Mouse (Mus musculus) neural tube, embryonic 13.5 days (tissue): Measurements from ENCODE around the gene Myo10. TPM values are rescaled to one million over a fixed set of nuclear protein-coding genes. Genes with fewer than 3 reads are reported as not detected.

Experiments used
- ATAC-seq: fragments of 200-750 bp; cut with Nextera tagmentation; 2 replicates; pipeline ENCODE4 v1.8.0; 2017; ENCODE audit warnings: low read depth, mild to moderate bottlenecking, moderate TSS enrichment, moderate library complexity
- H3K27ac ChIP-seq: fragments of 300-500 bp; sonication (generic); replicated peaks from 2 replicates; pipeline ENCODE4 v1.5.1; 2015; ENCODE audit warnings: moderate library complexity, mild to moderate bottlenecking, inconsistent platforms
- H3K27me3 ChIP-seq: fragments of 300-500 bp; sonication (generic); 2 replicates; pipeline ENCODE4 v1.6.1; 2015; ENCODE audit warnings: mild to moderate bottlenecking, inconsistent platforms
- H3K36me3 ChIP-seq: fragments of 300-500 bp; sonication (generic); 2 replicates; pipeline ENCODE4 v1.6.1; 2015; ENCODE audit warnings: mild to moderate bottlenecking, inconsistent platforms
- H3K4me1 ChIP-seq: fragments of 300-500 bp; sonication (generic); replicated peaks from 2 replicates; pipeline ENCODE4 v1.6.1; 2015; ENCODE audit warnings: inconsistent platforms
- H3K4me2 ChIP-seq: fragments of 300-500 bp; sonication (generic); 2 replicates; pipeline ENCODE4 v1.6.1; 2015; ENCODE audit warnings: inconsistent platforms, mild to moderate bottlenecking, moderate library complexity
- H3K4me3 ChIP-seq: fragments of 300-500 bp; sonication (generic); 2 replicates; pipeline ENCODE4 v1.5.1; 2015; ENCODE audit warnings: mild to moderate bottlenecking, inconsistent platforms
- H3K9ac ChIP-seq: fragments of 300-500 bp; sonication (generic); 2 replicates; pipeline ENCODE4 v1.6.1; 2015; ENCODE audit warnings: moderate library complexity, mild to moderate bottlenecking, inconsistent platforms
- H3K9me3 ChIP-seq: fragments of 300-500 bp; sonication (generic); 2 replicates; pipeline ENCODE4 v1.6.1; 2016; ENCODE audit warnings: inconsistent platforms
- WGBS: fragments of 180-500 bp; shearing (Covaris S2); methylation state at CpG from one replicate; pipeline ENCODE4 v1.1.7; 2015; 5-methylcytosine and 5-hydroxymethylcytosine counted together
- polyA plus RNA-seq: library from polyadenylated mRNA; unstranded; fragments of >200 nt; fragmentation: Nextera tagmentation; extraction: Ambion mirVana; gene quantifications from 2 replicates; pipeline ENCODE4 v1.2.1, GENCODE M21; 2015

Gene Myo10
- polyA plus RNA-seq, 1 experiment from 2014 or later, result 23.7 TPM

DNA sequence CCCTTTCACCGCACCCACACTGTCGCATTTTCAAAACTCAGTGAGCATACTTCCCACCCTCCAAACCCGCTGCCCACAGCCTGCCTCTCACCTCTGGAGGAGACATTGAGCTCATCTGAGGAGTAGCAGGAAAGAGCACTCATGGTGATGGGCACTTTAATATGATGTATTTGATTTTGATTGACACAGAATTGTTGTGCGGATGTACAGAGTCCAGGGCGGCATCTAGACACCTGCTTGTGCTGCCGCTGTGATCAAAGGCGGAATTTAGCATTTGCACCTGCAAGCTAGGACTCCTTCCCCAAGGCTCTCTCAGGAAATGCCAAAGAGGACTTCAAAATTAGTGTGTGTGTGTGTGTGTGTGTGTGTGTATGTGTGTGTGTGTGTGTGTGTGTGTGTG is 31.4 kb upstream of the Myo10 start:
- no peak for ATAC-seq
- H3K27me3 ChIP-seq, result peaks cover 6% of the 10 kb centered on the region; the same call in 1 of the 2 replicates
- H3K9me3 ChIP-seq, result no peaks in the 10 kb centered on the region
- no peaks in the 10 kb centered on the region; the same call in 1 of the 2 replicates for H3K4me1 ChIP-seq
- H3K36me3 ChIP-seq, result no peaks in the 10 kb centered on the region
- no peak overlapping the region for H3K9ac ChIP-seq
- WGBS, result 90% methylated on average over 7 of the region's 7 CpGs
- no peak overlapping the region for H3K4me2 ChIP-seq
- H3K4me3 ChIP-seq, result no peak overlapping the region
- no peak overlapping the region for H3K27ac ChIP-seq

DNA sequence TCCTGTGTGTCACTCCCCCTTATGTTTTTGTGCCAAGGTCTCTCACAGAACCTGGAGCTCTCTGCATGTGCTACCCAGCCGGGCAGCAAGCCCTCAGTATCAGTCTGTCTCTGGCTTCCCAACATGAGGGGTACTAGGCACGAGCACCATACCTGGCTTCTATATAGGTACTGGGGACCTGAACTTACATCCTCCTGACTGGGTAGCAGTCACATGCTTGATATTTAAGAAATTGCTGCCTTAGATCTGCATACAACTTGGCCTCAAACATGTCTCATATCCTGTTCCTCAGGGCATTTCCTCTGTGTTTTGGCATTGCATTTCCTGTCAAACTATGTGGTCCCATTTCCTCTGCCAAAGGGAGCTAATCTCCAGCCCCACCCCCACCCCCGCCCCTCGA is 30.4 kb upstream of the Myo10 start:
- H3K9me3 ChIP-seq, result no peaks in the 10 kb centered on the region
- no peaks in the 10 kb centered on the region for H3K4me1 ChIP-seq
- no peak overlapping the region for H3K4me3 ChIP-seq
- H3K36me3 ChIP-seq, result no peaks in the 10 kb centered on the region
- 85% methylated on average over 4 of the region's 4 CpGs for WGBS
- H3K27ac ChIP-seq, result no peak overlapping the region
- no peak overlapping the region for H3K4me2 ChIP-seq
- peaks cover 6% of the 10 kb centered on the region; the same call in 1 of the 2 replicates for H3K27me3 ChIP-seq
- no peak overlapping the region for H3K9ac ChIP-seq
- no peak for ATAC-seq

DNA sequence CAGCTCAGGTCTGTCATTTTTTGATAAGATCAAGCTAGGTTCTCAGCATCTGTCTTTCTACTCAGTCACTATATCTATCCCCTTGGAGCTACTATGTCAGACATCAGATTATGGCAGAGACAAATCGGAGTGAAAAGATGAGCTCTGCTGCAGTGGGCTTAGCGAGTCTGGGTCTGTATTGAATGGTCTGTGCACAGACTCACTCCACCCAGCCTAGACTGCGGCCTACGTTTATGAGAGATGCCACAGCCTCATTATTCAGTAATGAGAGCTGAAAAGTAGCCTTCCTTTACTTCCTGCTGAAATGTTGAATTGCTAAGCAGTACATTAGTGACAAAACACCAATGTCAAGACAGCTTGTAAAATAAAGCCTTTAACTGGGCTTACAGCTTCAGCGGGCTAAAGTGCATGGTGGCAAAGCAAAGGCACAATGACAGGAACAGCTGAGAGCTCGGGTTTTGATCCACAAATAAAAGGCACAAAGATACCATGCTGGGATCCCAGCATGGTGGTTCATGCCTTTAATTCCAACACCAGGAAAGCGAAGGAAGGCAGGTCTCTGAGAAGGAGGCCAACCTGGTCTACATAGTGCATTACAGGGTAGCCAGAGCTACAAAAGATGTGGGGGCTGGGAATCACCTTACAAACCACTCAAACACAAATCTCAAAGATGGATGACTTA is 28.7 kb upstream of the Myo10 start:
- Histone ChIP-seq H3K4me2 (no peak overlapping the region), H3K27ac (no peak overlapping the region), H3K9ac (no peak overlapping the region), H3K9me3 (no peaks in the 10 kb centered on the region), H3K4me1 (no peaks in the 10 kb centered on the region), H3K27me3 (peaks cover 6% of the 10 kb centered on the region; the same call in 1 of the 2 replicates), H3K36me3 (no peaks in the 10 kb centered on the region), H3K4me3 (no peak overlapping the region)
- no peak for ATAC-seq
- WGBS, result 27% methylated on average over 7 of the region's 7 CpGs

DNA sequence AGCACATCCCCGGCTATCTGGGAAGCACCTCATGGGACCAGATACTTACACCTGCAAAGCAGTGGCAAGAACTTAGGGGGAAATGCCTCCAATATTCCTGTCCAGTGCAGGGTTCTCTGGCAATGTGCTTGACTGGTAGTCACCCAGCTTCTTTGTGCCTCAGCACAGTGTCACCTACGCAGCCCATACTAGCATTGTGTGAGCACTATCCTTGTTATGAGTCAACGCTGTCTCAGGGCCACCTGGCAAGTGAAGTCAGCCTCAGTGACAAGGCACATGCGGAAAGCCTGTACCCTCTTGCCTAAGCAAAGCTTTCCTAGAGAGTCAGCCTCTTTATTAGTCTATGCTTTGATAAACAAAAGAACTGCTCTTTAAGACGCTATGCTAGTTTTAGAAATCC is 24.0 kb upstream of the Myo10 start:
- Histone ChIP-seq H3K9me3 (no peaks in the 10 kb centered on the region), H3K4me1 (no peaks in the 10 kb centered on the region), H3K27me3 (peaks cover 6% of the 10 kb centered on the region; the same call in 1 of the 2 replicates), H3K4me3 (no peak overlapping the region), H3K9ac (no peak overlapping the region), H3K36me3 (no peaks in the 10 kb centered on the region), H3K4me2 (no peak overlapping the region), H3K27ac (no peak overlapping the region)
- 91% methylated on average over 5 of the region's 5 CpGs for WGBS
- ATAC-seq, result no peak

DNA sequence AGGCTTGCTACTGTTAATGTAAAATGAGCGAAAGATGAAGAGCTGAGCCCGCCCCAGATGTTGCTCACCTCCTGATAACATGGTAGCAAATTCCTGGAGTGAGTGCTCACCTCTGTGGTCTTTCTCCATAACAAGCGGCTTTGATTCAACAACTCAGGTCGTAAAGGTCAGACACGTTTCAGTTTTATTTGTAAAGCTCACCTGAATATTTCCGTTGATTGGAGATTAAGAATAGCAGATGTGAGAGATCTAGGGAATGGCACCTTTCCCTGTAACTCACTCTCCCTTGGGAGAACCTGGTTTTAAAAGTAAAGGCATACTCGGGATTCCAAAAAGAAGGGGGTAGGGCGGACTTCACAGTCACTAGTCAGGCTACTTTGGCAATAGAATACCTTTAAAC is 20.0 kb upstream of the Myo10 start:
- Histone ChIP-seq H3K4me2 (no peak overlapping the region), H3K9me3 (no peaks in the 10 kb centered on the region), H3K27me3 (no peaks in the 10 kb centered on the region), H3K4me3 (no peak overlapping the region), H3K27ac (no peak overlapping the region), H3K4me1 (0 out of 2 replicates have a peak, but pooled peaks cover 5% of the 10 kb centered on the region), H3K36me3 (no peaks in the 10 kb centered on the region), H3K9ac (no peak overlapping the region)
- no peak for ATAC-seq
- WGBS, result 84% methylated on average over 8 of the region's 8 CpGs

DNA sequence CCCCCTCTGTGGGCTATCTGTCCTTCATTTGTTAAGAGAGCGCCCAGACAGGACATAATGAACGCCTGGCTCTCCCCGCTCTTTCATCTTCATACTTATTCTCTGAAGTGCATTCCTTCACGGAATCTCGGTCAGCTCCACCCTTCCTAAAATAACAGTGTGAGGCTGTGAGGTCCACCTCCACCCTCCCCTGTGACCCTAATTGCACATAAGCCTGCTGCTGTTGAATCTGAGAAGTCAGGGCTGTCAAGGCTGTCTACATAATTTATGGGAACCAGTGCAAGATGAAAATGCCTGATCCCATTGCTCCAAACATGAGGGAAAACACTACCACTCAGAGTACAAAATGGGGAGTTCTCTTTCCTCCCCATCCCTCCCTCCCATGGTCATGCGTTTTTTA is 19.0 kb upstream of the Myo10 start:
- Histone ChIP-seq H3K27me3 (no peaks in the 10 kb centered on the region), H3K4me1 (0 out of 2 replicates have a peak, but pooled peaks cover 5% of the 10 kb centered on the region), H3K4me3 (no peak overlapping the region), H3K27ac (no peak overlapping the region), H3K4me2 (no peak overlapping the region), H3K9me3 (no peaks in the 10 kb centered on the region), H3K9ac (no peak overlapping the region), H3K36me3 (no peaks in the 10 kb centered on the region)
- no peak for ATAC-seq
- WGBS, result 55% methylated on average over 6 of the region's 6 CpGs

DNA sequence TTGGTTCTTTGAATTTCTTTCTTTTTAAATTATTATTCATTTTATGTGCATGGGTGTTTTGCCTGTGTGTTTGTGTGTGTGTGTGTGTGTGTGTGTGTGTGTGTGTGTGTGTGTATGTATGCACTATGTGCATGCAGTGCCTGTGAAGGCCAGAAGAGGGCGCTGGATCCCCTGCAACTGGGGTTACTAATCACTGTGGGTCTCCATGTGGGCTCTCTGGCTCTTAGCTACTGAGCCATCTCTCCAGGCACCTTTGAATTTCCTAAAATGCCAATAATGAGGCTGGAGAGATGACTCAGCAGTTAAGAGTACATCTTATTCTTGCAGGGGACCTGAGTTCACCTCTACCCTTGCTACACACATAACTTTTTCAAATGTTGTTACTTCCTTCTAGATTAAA is 18.1 kb upstream of the Myo10 start:
- WGBS, result 60% methylated on average over 1 of the region's 1 CpGs
- H3K9me3 ChIP-seq, result no peaks in the 10 kb centered on the region
- 0 out of 2 replicates have a peak, but pooled peaks cover 5% of the 10 kb centered on the region for H3K4me1 ChIP-seq
- H3K27ac ChIP-seq, result no peak overlapping the region
- no peak overlapping the region for H3K4me3 ChIP-seq
- no peaks in the 10 kb centered on the region for H3K27me3 ChIP-seq
- ATAC-seq, result no peak
- H3K9ac ChIP-seq, result no peak overlapping the region
- H3K4me2 ChIP-seq, result no peak overlapping the region
- no peaks in the 10 kb centered on the region for H3K36me3 ChIP-seq

DNA sequence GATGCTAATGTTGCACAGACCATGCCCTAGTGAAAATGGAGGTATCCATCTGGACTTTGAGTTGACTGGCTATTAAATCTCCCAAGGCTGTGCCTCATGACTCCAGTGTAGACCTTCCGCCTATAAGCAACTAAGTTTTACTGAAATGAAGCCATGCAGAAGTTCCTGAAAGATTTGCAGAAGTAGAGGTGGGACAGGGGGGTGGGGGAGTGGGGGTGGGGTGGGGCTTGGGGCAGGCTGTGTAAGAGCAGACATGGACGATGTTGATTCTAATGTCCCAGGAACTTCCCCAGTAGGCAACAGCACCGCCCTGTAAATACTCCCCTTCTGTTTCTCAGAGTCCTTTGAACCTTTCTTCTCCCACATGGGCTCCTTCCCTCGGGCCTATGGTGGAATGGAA is 16.9 kb upstream of the Myo10 start:
- Histone ChIP-seq H3K9me3 (no peaks in the 10 kb centered on the region), H3K27me3 (no peaks in the 10 kb centered on the region), H3K4me2 (no peak overlapping the region), H3K9ac (no peak overlapping the region), H3K36me3 (no peaks in the 10 kb centered on the region), H3K4me1 (0 out of 2 replicates have a peak, but pooled peaks cover 5% of the 10 kb centered on the region), H3K4me3 (no peak overlapping the region), H3K27ac (no peak overlapping the region)
- ATAC-seq, result no peak
- WGBS, result 79% methylated on average over 4 of the region's 4 CpGs

DNA sequence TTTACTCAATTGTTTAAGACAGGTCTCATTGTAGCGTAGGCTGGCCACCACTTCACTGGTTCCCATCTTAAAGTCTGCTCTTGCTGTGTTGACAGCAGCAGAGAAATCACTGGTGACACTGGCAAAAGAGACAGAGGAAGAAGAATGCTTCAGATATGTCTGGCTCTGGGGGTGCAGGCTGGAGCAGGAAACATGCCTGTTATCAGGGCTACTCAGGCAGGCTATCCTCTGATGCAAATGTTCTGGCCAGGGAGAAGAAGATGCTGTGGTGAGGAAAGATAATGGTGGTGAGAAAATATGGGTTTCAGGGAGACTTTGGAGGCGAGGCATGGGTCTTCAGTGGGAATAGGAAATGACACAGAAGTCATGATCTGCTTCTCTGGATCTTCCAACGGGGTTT is 13.6 kb upstream of the Myo10 start:
- Histone ChIP-seq H3K27ac (no peak overlapping the region), H3K9ac (no peak overlapping the region), H3K4me1 (0 out of 2 replicates have a peak, but pooled peaks cover 5% of the 10 kb centered on the region), H3K36me3 (no peaks in the 10 kb centered on the region), H3K4me3 (no peak overlapping the region), H3K4me2 (no peak overlapping the region), H3K27me3 (no peaks in the 10 kb centered on the region), H3K9me3 (no peaks in the 10 kb centered on the region)
- WGBS, result 81% methylated on average over 3 of the region's 3 CpGs
- ATAC-seq, result no peak

DNA sequence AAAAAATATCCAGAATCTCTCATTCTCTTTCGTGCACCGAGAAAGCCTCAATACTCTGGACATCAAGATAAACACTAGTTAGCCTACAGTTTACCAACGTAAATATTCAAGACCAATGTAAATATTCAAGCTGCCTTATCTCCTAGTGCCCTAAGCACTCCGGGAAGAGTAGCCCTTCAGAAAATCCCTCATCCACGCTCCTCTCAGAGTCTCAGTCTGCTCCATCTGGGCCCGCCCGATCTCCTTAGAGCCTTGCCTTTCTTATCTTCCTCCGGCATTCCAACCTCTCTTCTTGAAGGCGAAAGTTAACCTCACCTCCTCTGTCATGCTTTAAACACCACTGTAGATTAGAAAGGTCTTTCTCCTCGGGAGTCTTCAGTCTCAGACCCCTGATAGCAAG is 13.1 kb upstream of the Myo10 start:
- no peak overlapping the region for H3K4me3 ChIP-seq
- H3K9me3 ChIP-seq, result no peaks in the 10 kb centered on the region
- no peak for ATAC-seq
- 84% methylated on average over 10 of the region's 10 CpGs for WGBS
- H3K4me1 ChIP-seq, result 0 out of 2 replicates have a peak, but pooled peaks cover 5% of the 10 kb centered on the region
- H3K36me3 ChIP-seq, result no peaks in the 10 kb centered on the region
- H3K9ac ChIP-seq, result no peak overlapping the region
- no peak overlapping the region for H3K27ac ChIP-seq
- H3K27me3 ChIP-seq, result no peaks in the 10 kb centered on the region
- H3K4me2 ChIP-seq, result no peak overlapping the region

DNA sequence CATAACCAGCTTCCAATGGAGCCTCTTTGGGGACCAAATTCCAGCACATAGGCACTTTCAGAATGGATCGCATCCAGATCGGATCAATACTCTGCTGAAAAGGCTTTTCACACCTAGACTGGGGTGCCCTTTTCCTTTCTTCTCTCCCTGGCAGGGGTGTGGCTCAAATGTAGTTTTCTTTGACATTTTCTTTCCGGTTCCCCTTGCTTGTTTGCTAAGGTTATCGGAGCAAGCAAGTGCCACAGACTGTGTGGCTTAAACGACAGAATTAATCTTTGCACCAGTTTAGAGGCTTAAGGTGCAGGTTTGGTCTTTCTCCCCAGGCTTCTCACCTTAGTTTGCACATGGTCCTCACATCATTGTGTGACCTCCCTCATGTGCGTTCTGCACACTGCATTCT is 11.1 kb upstream of the Myo10 start:
- no peaks in the 10 kb centered on the region for H3K36me3 ChIP-seq
- no peak overlapping the region for H3K27ac ChIP-seq
- no peaks in the 10 kb centered on the region for H3K27me3 ChIP-seq
- no peak overlapping the region for H3K9ac ChIP-seq
- no peak for ATAC-seq
- 77% methylated on average over 6 of the region's 6 CpGs for WGBS
- no peak overlapping the region for H3K4me3 ChIP-seq
- 0 out of 2 replicates have a peak, but pooled peaks cover 5% of the 10 kb centered on the region for H3K4me1 ChIP-seq
- no peak overlapping the region for H3K4me2 ChIP-seq
- H3K9me3 ChIP-seq, result no peaks in the 10 kb centered on the region

DNA sequence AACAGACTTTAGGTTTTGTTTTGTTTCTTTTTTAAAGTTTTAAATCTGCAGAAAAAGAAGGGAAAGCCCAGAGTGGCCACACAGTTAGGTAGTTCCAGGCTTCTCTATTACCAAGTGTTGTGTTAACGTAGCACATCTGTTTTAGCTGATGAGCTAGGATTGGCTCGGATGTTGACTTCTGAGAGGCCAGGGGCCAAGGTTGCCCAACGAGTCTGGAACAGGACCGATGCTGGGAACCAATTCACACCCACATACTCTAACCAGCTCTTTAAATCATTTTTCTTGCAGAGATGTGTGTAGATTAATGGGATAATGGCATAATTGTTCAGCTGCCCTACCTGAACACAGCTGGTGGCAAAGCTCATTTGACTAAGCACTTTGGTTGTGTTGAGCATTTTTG is 1.8 kb upstream of the Myo10 start:
- no peaks in the 10 kb centered on the region for H3K36me3 ChIP-seq
- no peaks in the 10 kb centered on the region for H3K9me3 ChIP-seq
- H3K27me3 ChIP-seq, result peaks cover 33% of the 10 kb centered on the region
- no peak overlapping the region for H3K27ac ChIP-seq
- no peak overlapping the region for H3K4me2 ChIP-seq
- H3K9ac ChIP-seq, result no peak overlapping the region
- no peak for ATAC-seq
- peaks cover 30% of the 10 kb centered on the region for H3K4me1 ChIP-seq
- 87% methylated on average over 4 of the region's 4 CpGs for WGBS
- H3K4me3 ChIP-seq, result no peak overlapping the region
